Mouse (Mus musculus) G1E (cell line): Measurements from ENCODE around the gene Slc32a1. TPM values are rescaled to one million over a fixed set of nuclear protein-coding genes. Genes with fewer than 3 reads are reported as not detected.
A peak's percentile ranks its signal among the peaks of the same experiment; 100 is the strongest.

Experiments used
- ATAC-seq: 2 replicates; pipeline ENCODE4 v1.8.0; 2016; ENCODE audit warnings: mild to moderate bottlenecking; ENCODE audit not compliant: insufficient number of reproducible peaks, poor library complexity, low FRiP score, severe bottlenecking; ENCODE audit errors: extremely low read depth
- DNase-seq: peaks from one replicate; pipeline ENCODE4 v3.0.0; 2012; ENCODE audit warnings: low spot score
- H3K27me3 ChIP-seq: 2 replicates; pipeline ENCODE4 v1.6.1; 2012; ENCODE audit warnings: mild to moderate bottlenecking, low read length, inconsistent platforms; ENCODE audit not compliant: insufficient read depth
- H3K36me3 ChIP-seq: replicated peaks from 2 replicates; pipeline ENCODE3; 2012; ENCODE audit warnings: mild to moderate bottlenecking, inconsistent platforms
- H3K4me1 ChIP-seq: 2 replicates; pipeline ENCODE4 v1.6.1; 2012; ENCODE audit warnings: low read depth, low read length, inconsistent platforms, mixed read lengths; ENCODE audit not compliant: insufficient read depth
- H3K4me3 ChIP-seq: 2 replicates; pipeline ENCODE4 v1.5.1; 2012; ENCODE audit warnings: low read depth, mild to moderate bottlenecking, inconsistent platforms, low read length, moderate library complexity, mixed read lengths
- H3K9me3 ChIP-seq: replicated peaks from 2 replicates; pipeline ENCODE4 v1.6.1; 2012; ENCODE audit warnings: inconsistent platforms
- CTCF ChIP-seq: IDR thresholded peaks from 2 replicates; pipeline ENCODE4 v1.5.1; 2012; ENCODE audit warnings: low read depth, low read length, inconsistent platforms, mixed read lengths
- GATA1 ChIP-seq: IDR thresholded peaks from 2 replicates; pipeline ENCODE4 v1.6.1; 2012; ENCODE audit warnings: borderline replicate concordance, low read length, inconsistent platforms, mixed read lengths
- GATA2 ChIP-seq: IDR thresholded peaks from 2 replicates; pipeline ENCODE4 v1.6.1; 2012; ENCODE audit warnings: low read depth, low read length, inconsistent platforms, borderline replicate concordance
- POLR2AphosphoS5 ChIP-seq: IDR thresholded peaks from 2 replicates; pipeline ENCODE4 v1.6.1; 2012; ENCODE audit warnings: low read depth, low read length, inconsistent platforms; ENCODE audit not compliant: insufficient replicate concordance
- TAL1 ChIP-seq: conservative IDR thresholded peaks from 2 replicates; pipeline ENCODE4 v1.6.1; 2012; ENCODE audit warnings: low read depth, low read length, inconsistent platforms, mixed read lengths
- polyA plus RNA-seq: library from polyadenylated mRNA; stranded (reverse); fragments of >175 nt; gene quantifications from 2 replicates; pipeline ENCODE4 v1.2.3, GENCODE M21; 2012
- total RNA-seq, 2 experiments: library from RNA; stranded (forward) in 1 of 2; stranded (reverse) in 1 of 2; fragments of 200-1000 nt in 1 of 2; fragments of >200 nt in 1 of 2; fragmentation: Nextera tagmentation in 1 of 2; gene quantifications; 2 replicates each; pipeline ENCODE4 v1.2.3; 2014 to 2017

The Slc32a1 gene
- total and polyA plus RNA-seq, 3 experiments = not detected

- peaks cover 78% of the 10 kb centered on the region for H3K36me3 ChIP-seq
- no peak overlapping the region for H3K4me3 ChIP-seq
- no peaks in the 10 kb centered on the region for H3K27me3 ChIP-seq
- no peak for DNase-seq
- H3K9me3 ChIP-seq = no peaks in the 10 kb centered on the region
- no peak for TF ChIP-seq CTCF
- no peak for TF ChIP-seq GATA1
- TF ChIP-seq GATA2 = no peak
- peaks cover 33% of the 10 kb centered on the region for H3K4me1 ChIP-seq
- ATAC-seq = peak; percentile 36; the same call in 1 of the 2 replicates
Observed at GRCm38 (mm10) chr2:158628858-158629257, 18.3 kb downstream of the Slc32a1 start.

GRCm38 (mm10) chr2:158629414-158629813 lies 18.8 kb downstream of the Slc32a1 start:
- no peaks in the 10 kb centered on the region for H3K9me3 ChIP-seq
- peaks cover 81% of the 10 kb centered on the region for H3K36me3 ChIP-seq
- ATAC-seq = no peak
- DNase-seq = no peak
- H3K4me3 ChIP-seq = no peak overlapping the region
- H3K27me3 ChIP-seq = no peaks in the 10 kb centered on the region
- TF ChIP-seq GATA1 (no peak), CTCF (no peak; the same call in 1 of the 2 replicates), TAL1 (no peak)
- H3K4me1 ChIP-seq = peaks cover 32% of the 10 kb centered on the region

- no peak for ATAC-seq
- no peaks in the 10 kb centered on the region for H3K9me3 ChIP-seq
- TF ChIP-seq GATA1 (no peak), POLR2AphosphoS5 (no peak), CTCF (no peak), TAL1 (no peak), GATA2 (no peak)
- no peak overlapping the region for H3K4me3 ChIP-seq
- no peaks in the 10 kb centered on the region for H3K27me3 ChIP-seq
- H3K4me1 ChIP-seq = peaks cover 19% of the 10 kb centered on the region
- peaks cover 98% of the 10 kb centered on the region for H3K36me3 ChIP-seq
- no peak for DNase-seq
Observed at GRCm38 (mm10) chr2:158631873-158632272, 21.3 kb downstream of the Slc32a1 start.

GRCm38 (mm10) chr2:158641869-158642268 lies 31.3 kb downstream of the Slc32a1 start:
- H3K36me3 ChIP-seq = peaks cover 75% of the 10 kb centered on the region
- H3K4me1 ChIP-seq = peaks cover 10% of the 10 kb centered on the region
- H3K4me3 ChIP-seq = no peak overlapping the region
- ATAC-seq (peak; percentile 54; the same call in 1 of the 2 replicates), DNase-seq (peak; percentile 36)
- no peaks in the 10 kb centered on the region for H3K9me3 ChIP-seq
- TF ChIP-seq CTCF (peak; percentile 92), GATA2 (no peak)
- H3K27me3 ChIP-seq = no peaks in the 10 kb centered on the region

- DNase-seq (no peak), ATAC-seq (no peak)
- Histone ChIP-seq H3K27me3 (no peaks in the 10 kb centered on the region), H3K36me3 (peaks cover 68% of the 10 kb centered on the region), H3K4me3 (no peak overlapping the region), H3K9me3 (no peaks in the 10 kb centered on the region), H3K4me1 (peaks cover 10% of the 10 kb centered on the region)
- TF ChIP-seq GATA1 (no peak), GATA2 (no peak), POLR2AphosphoS5 (no peak), CTCF (no peak), TAL1 (no peak)
Observed at GRCm38 (mm10) chr2:158642587-158642986, 32.0 kb downstream of the Slc32a1 start.

GRCm38 (mm10) chr2:158643791-158644190 lies 33.2 kb downstream of the Slc32a1 start:
- Histone ChIP-seq H3K4me3 (no peak overlapping the region), H3K9me3 (no peaks in the 10 kb centered on the region), H3K36me3 (peaks cover 56% of the 10 kb centered on the region), H3K4me1 (peaks cover 6% of the 10 kb centered on the region), H3K27me3 (no peaks in the 10 kb centered on the region; the same call in 1 of the 2 replicates)
- ATAC-seq (no peak), DNase-seq (no peak)
- TF ChIP-seq TAL1 (no peak), POLR2AphosphoS5 (no peak), GATA2 (no peak), CTCF (no peak), GATA1 (no peak)

- H3K36me3 ChIP-seq = no peaks in the 10 kb centered on the region
- TF ChIP-seq POLR2AphosphoS5 = no peak
- TF ChIP-seq GATA2 = no peak
- TF ChIP-seq CTCF = no peak
- TF ChIP-seq TAL1 = no peak
- no peak for TF ChIP-seq GATA1
- peaks cover 2% of the 10 kb centered on the region; the same call in 1 of the 2 replicates for H3K27me3 ChIP-seq
- H3K4me3 ChIP-seq = no peak overlapping the region
- H3K4me1 ChIP-seq = no peaks in the 10 kb centered on the region
- DNase-seq (no peak), ATAC-seq (no peak)
- H3K9me3 ChIP-seq = no peaks in the 10 kb centered on the region
Observed at GRCm38 (mm10) chr2:158651159-158651908, 40.8 kb downstream of the Slc32a1 start.
